Mouse (Mus musculus): ENCODE results near the gene BC049715. TPM values are rescaled to one million over a fixed set of nuclear protein-coding genes. Genes with fewer than 3 reads are reported as not detected.

The BC049715 gene
- total and polyA plus RNA-seq, 3 experiments: 0.44 to 1.8 (median 0.61) TPM

DNA sequence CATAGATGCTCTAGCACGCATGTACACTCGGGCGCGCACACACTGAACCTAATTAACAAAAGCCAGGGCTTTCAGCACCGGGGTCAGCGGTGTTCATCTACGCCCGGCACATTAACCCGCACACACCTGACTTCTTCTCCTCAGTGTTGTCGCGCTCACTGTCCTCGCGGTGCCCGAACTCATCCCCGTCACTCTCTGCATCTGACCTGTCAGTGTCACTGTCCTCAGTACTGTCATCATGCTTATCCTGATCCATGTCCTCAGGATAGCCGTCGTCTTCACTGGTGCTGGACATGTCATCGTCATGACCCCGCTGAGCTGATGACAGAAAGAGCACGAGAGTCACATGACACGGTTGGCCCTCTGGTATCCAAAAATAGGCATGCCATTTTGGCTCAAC lies 7.0 kb upstream of the BC049715 start:
- H3K4me3 ChIP-seq: no peak overlapping the region
- TF ChIP-seq EP300 (IDR thresholded peaks at IDR 0.05; ENCODE audit: insufficient read depth, low read depth, low read length) (no peak), CTCF (IDR thresholded peaks at IDR 0.05) (no peak), POLR2A (IDR thresholded peaks at IDR 0.05; ENCODE audit: insufficient read depth, low read depth, low read length) (no peak)
- peaks cover 5% of the 10 kb centered on the region for H3K36me3 ChIP-seq (ENCODE audit: control insufficient read depth, insufficient read depth, low read length)
- 76% methylated on average over 21 of the region's 21 CpGs for WGBS
- H3K79me2 ChIP-seq (replicated peaks; ENCODE audit: control insufficient read depth, insufficient read depth, low read length): no peaks in the 10 kb centered on the region
- intact Hi-C loops (cut with DNase I): loop anchor here (10.0 kb wide), 1 partner anchor 1806 kb away; the partner anchor contains the start of gene Ddx47
- H3K27ac ChIP-seq: no peak overlapping the region
- no peak for DNase-seq
- H3K9ac ChIP-seq (ENCODE audit: low read depth, low read length): no peak overlapping the region
- H3K27me3 ChIP-seq (ENCODE audit: control insufficient read depth, insufficient read depth, low read length): no peaks in the 10 kb centered on the region
- H3K4me1 ChIP-seq (ENCODE audit: control insufficient read depth, insufficient read depth, low read length): no peaks in the 10 kb centered on the region

DNA sequence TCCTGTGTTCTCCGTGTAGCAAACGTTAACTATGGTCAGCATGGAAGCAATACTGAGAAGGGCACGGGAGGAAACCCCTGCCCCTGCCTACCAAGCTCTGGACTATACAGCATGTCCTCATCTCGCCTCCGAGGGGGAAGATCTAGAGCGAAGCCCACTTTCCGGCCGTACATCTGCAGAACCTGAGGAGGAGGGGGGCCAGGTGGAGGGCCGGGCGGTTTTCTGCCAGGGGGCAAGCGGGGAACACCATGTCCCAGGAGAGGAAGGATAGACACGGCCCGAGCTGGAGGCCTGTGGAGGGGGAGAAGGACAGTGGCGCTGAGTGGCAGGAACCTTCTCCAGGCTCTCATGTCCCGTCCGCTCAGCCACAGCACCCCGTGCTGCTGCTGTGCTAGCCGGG lies 6.3 kb upstream of the BC049715 start:
- H3K27me3 ChIP-seq (ENCODE audit: control insufficient read depth, insufficient read depth, low read length): no peaks in the 10 kb centered on the region
- H3K27ac ChIP-seq: no peak overlapping the region
- WGBS: 78% methylated on average over 18 of the region's 18 CpGs
- no peak overlapping the region for H3K4me3 ChIP-seq
- no peak for TF ChIP-seq POLR2A (IDR thresholded peaks at IDR 0.05; ENCODE audit: insufficient read depth, low read depth, low read length)
- no peak for TF ChIP-seq CTCF (IDR thresholded peaks at IDR 0.05)
- no peak for TF ChIP-seq EP300 (IDR thresholded peaks at IDR 0.05; ENCODE audit: insufficient read depth, low read depth, low read length)
- H3K4me1 ChIP-seq (ENCODE audit: control insufficient read depth, insufficient read depth, low read length): no peaks in the 10 kb centered on the region
- H3K36me3 ChIP-seq (ENCODE audit: control insufficient read depth, insufficient read depth, low read length): peaks cover 6% of the 10 kb centered on the region
- DNase-seq: no peak
- intact Hi-C loops (cut with DNase I): loop anchor here (10.0 kb wide), 1 partner anchor 1806 kb away; the partner anchor contains the start of gene Ddx47
- H3K9ac ChIP-seq (ENCODE audit: low read depth, low read length): no peak overlapping the region
- no peaks in the 10 kb centered on the region for H3K79me2 ChIP-seq (replicated peaks; ENCODE audit: control insufficient read depth, insufficient read depth, low read length)

DNA sequence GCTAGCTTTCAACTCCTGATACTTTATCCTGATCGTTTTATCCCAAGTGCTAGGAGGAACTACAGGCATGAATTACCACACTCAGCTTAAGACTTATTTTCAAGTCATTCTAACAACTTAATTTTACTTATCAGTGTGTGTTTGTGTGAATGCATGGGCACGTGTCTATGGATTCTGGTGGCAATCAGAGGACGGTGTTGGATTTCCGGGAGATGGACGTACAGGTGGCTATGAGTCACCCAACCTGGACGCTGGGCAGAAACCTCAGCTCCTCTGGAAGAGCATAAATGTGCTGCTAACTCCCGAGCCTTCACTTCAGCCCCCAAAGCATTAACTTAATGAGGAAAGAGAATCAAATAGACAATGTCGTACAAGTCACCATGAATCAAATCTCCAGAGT lies 2.4 kb upstream of the BC049715 start:
- Histone ChIP-seq H3K27me3 (ENCODE audit: control insufficient read depth, insufficient read depth, low read length) (no peaks in the 10 kb centered on the region), H3K4me1 (ENCODE audit: control insufficient read depth, insufficient read depth, low read length) (peaks cover 1% of the 10 kb centered on the region), H3K27ac (no peak overlapping the region), H3K79me2 (replicated peaks; ENCODE audit: control insufficient read depth, insufficient read depth, low read length) (peaks cover 2% of the 10 kb centered on the region), H3K9ac (ENCODE audit: low read depth, low read length) (no peak overlapping the region), H3K4me3 (no peak overlapping the region), H3K36me3 (ENCODE audit: control insufficient read depth, insufficient read depth, low read length) (peaks cover 9% of the 10 kb centered on the region)
- no peak for DNase-seq
- no peak for TF ChIP-seq CTCF (IDR thresholded peaks at IDR 0.05)
- no peak for TF ChIP-seq EP300 (IDR thresholded peaks at IDR 0.05; ENCODE audit: insufficient read depth, low read depth, low read length)
- no peak for TF ChIP-seq POLR2A (IDR thresholded peaks at IDR 0.05; ENCODE audit: insufficient read depth, low read depth, low read length)
- WGBS: 80% methylated on average over 8 of the region's 8 CpGs
- intact Hi-C loops (cut with DNase I): loop anchor here (10.0 kb wide), 1 partner anchor 1810 kb away; the partner anchor contains the start of gene Ddx47

DNA sequence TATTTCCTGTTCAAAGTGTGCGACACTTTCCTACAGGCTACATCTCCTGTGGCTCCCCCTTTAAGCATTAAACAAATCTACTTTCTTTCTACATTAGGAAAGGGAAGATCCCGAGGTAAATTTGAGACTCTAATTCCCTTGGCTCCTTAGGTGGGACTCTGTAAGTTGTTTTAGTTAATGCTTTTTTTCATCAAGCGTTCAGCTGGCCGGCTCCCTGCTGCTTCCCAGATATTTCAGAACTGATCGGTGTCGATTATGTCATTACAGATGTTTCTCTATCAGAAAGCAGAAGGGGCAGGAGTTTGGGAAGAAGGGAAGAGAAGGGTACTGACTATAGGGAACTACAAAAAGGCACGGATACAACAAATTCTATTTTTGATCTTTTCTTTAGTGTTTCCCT lies 310 bp upstream of the BC049715 start:
- Histone ChIP-seq H3K4me1 (ENCODE audit: control insufficient read depth, insufficient read depth, low read length) (peaks cover 1% of the 10 kb centered on the region), H3K27ac (peak overlapping the region; percentile 92), H3K36me3 (ENCODE audit: control insufficient read depth, insufficient read depth, low read length) (peaks cover 9% of the 10 kb centered on the region), H3K27me3 (ENCODE audit: control insufficient read depth, insufficient read depth, low read length) (no peaks in the 10 kb centered on the region), H3K79me2 (replicated peaks; ENCODE audit: control insufficient read depth, insufficient read depth, low read length) (peaks cover 2% of the 10 kb centered on the region), H3K9ac (ENCODE audit: low read depth, low read length) (peak overlapping the region; percentile 98), H3K4me3 (peak overlapping the region; percentile 91)
- no peak for DNase-seq
- TF ChIP-seq POLR2A (IDR thresholded peaks at IDR 0.05; ENCODE audit: insufficient read depth, low read depth, low read length): no peak
- TF ChIP-seq EP300 (IDR thresholded peaks at IDR 0.05; ENCODE audit: insufficient read depth, low read depth, low read length): no peak
- no peak for TF ChIP-seq CTCF (IDR thresholded peaks at IDR 0.05)
- intact Hi-C loops (cut with DNase I): loop anchor here (1.0 to 10.0 kb wide), 2 partner anchors 23 to 1812 kb away; partner anchors contain the start of genes Ddx47 and Hist4h4
- WGBS: 6% methylated on average over 7 of the region's 7 CpGs

DNA sequence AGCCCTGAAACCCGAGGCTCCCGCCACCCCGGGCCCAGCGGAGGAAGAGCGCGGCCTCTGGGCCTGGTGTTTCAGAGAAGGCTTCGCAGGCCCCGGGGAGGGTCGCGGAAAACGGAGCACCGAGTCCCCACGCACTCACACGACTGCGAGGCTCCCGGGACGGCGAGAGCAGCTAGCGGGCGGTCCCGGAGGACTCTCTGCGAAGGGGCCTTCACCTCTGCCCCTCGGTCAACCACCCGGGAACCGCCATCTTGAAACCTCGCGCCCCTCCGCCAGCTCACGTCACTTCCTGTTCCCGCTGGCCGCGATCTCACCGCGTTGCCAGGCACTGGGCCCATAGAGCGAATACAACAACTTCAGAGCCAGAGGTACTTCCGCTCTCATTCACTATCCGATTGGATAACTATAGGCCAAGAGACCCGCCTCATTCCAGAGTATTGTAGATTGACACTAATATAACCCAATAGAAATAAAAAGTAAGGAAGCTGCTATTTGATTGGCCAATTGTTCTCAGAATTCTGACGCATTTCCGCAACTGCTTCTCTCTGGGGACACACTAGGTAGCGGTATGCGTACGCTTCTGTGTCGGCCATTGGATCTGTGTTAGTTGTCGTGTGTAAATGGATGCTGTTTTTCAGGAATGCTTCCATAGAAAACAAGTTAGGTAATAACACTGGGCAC lies 595 bp downstream of the BC049715 start, which contains the start of gene Wbp11:
TSS of gene Wbp11 (minus strand) at position 353 of the 681 bp plus-strand sequence.
- intact Hi-C loops (cut with DNase I): loop anchor here (1.0 to 10.0 kb wide), 2 partner anchors 24 to 1813 kb away; partner anchors contain the start of genes Ddx47 and Hist4h4
- peak within 1 kb of the TSS; percentile 98 for H3K9ac ChIP-seq (ENCODE audit: low read depth, low read length)
- WGBS: under 1% methylated on average over 45 of the region's 45 CpGs
- H3K27ac ChIP-seq: peak within 1 kb of the TSS; percentile 92
- DNase-seq: peak; percentile 96
- H3K4me3 ChIP-seq: peak within 1 kb of the TSS; percentile 91
- H3K27me3 ChIP-seq (ENCODE audit: control insufficient read depth, insufficient read depth, low read length): no peaks in the 10 kb centered on the region
- H3K4me1 ChIP-seq (ENCODE audit: control insufficient read depth, insufficient read depth, low read length): peaks cover 1% of the 10 kb centered on the region
- H3K36me3 ChIP-seq (ENCODE audit: control insufficient read depth, insufficient read depth, low read length): peaks cover 9% of the 10 kb centered on the region
- peak; percentile 53 for TF ChIP-seq CTCF (IDR thresholded peaks at IDR 0.05)
- peak; percentile 69; the same call in 1 of the 2 replicates for TF ChIP-seq EP300 (IDR thresholded peaks at IDR 0.05; ENCODE audit: insufficient read depth, low read depth, low read length)
- TF ChIP-seq POLR2A (IDR thresholded peaks at IDR 0.05; ENCODE audit: insufficient read depth, low read depth, low read length): peak; percentile 95
- H3K79me2 ChIP-seq (replicated peaks; ENCODE audit: control insufficient read depth, insufficient read depth, low read length): peaks cover 2% of the 10 kb centered on the region

DNA sequence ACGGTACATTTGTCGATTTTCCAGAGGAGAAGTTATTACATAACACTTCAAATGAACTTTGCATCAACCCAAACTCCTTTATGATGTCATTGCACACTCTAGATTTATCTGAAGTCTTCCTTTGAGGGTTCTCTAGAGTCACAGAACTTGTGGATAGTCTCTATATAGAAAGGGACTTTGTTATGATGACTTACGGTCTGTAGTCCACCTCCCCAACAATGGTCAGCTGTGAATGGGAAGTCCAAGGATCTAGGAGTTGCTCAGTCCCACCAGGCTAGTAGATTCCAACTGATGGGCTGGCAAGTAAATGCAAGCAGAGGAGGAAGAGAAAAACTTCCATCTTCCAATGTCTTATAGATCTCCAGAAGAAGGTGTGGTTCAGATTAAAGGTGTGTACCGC lies 1.3 kb downstream of the BC049715 start:
- Histone ChIP-seq H3K9ac (ENCODE audit: low read depth, low read length) (no peak overlapping the region), H3K79me2 (replicated peaks; ENCODE audit: control insufficient read depth, insufficient read depth, low read length) (peaks cover 2% of the 10 kb centered on the region), H3K4me1 (ENCODE audit: control insufficient read depth, insufficient read depth, low read length) (peaks cover 1% of the 10 kb centered on the region), H3K27me3 (ENCODE audit: control insufficient read depth, insufficient read depth, low read length) (no peaks in the 10 kb centered on the region), H3K36me3 (ENCODE audit: control insufficient read depth, insufficient read depth, low read length) (peaks cover 9% of the 10 kb centered on the region), H3K4me3 (peak overlapping the region; percentile 54), H3K27ac (peak overlapping the region; percentile 86)
- 31% methylated on average over 4 of the region's 4 CpGs for WGBS
- no peak for TF ChIP-seq EP300 (IDR thresholded peaks at IDR 0.05; ENCODE audit: insufficient read depth, low read depth, low read length)
- TF ChIP-seq POLR2A (IDR thresholded peaks at IDR 0.05; ENCODE audit: insufficient read depth, low read depth, low read length): no peak
- TF ChIP-seq CTCF (IDR thresholded peaks at IDR 0.05): no peak
- no peak for DNase-seq
- intact Hi-C loops (cut with DNase I): loop anchor here (10.0 kb wide), 1 partner anchor 1814 kb away; the partner anchor contains the start of gene Ddx47
